Mouse (Mus musculus): ENCODE measurements around the gene Tshz2. TPM values are rescaled to one million over a fixed set of nuclear protein-coding genes. Genes with fewer than 3 reads are reported as not detected.
A peak's percentile ranks its signal among the peaks of the same experiment; 100 is the strongest.

Gene Tshz2
- total RNA-seq, 2 experiments from 2014 or later: 22.4 to 24.8 TPM

GRCm38 (mm10) chr2:170109528-170109927, 476.7 kb downstream of the Tshz2 start:
- DNase-seq: no peak

DNA sequence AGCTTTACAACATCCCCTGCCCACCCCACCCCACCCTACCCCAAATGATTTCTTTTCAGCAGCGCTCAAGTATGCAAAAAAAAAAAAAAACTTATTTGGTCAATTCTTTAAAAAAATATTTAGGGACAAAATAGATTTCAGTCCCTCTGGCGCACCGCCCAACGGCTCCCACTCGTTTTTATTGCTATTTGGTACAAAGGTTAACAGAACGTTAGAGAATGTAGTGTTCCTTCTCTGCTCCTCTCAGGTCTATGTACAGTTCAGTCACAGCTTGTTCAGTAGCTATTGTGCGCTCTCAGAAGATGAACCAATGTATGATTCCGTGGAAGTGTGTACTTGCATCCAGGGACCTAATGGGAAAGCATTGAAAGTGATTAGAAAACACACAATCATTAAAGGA, 477.5 kb downstream of the Tshz2 start:
- DNase-seq: no peak

GRCm38 (mm10) chr2:170116704-170117281, 484.0 kb downstream of the Tshz2 start:
- peak; percentile 48 for DNase-seq

GRCm38 (mm10) chr2:170120139-170121027, 487.6 kb downstream of the Tshz2 start:
- no peak for DNase-seq

Other genes with a start within 250 kb of the Tshz2 start
- not detected for gene Gm11011, start 45.3 kb upstream of the Tshz2 start, total RNA-seq (2021)

Measured in gastrocnemius, postnatal 10 days (tissue).